9 mouse cellular contexts compared by ENCODE assay signal in genomic region chr14:58701765-58702164, GRCm38 (mm10).
DNase-seq lines count a peak whose midpoint lies in the region; ATAC-seq and TF ChIP-seq lines count a peak whose summit lies in the region.
"Had no signal": no experiment of that assay in that cellular context is flagged by ENCODE, and none has a peak within 500 bp of the region (broad histone marks: within the 10 kb centered on the region; RNA-seq: fewer than 3 reads in every experiment).

No protein-coding gene starts in this region.

- no peaks in the 10 kb centered on the region for H3K36me3 ChIP-seq in neural tube, embryonic 15.5 days
- no peaks in the 10 kb centered on the region for H3K36me3 ChIP-seq in liver, embryonic 14.5 days (replicated peaks; ENCODE audit: control insufficient read depth, insufficient read depth, low read depth)
- H3K36me3 ChIP-seq: embryonic facial prominence, embryonic 15.5 days had no signal

- TF ChIP-seq CTCF in liver, embryonic 14.5 days (IDR thresholded peaks at IDR 0.05; ENCODE audit: low read depth) = peak; percentile 29; the same call in 1 of the 2 replicates

- H3K4me1 ChIP-seq in neural tube, embryonic 15.5 days = no peaks in the 10 kb centered on the region
- H3K4me1 ChIP-seq in liver, embryonic 14.5 days (replicated peaks; ENCODE audit: control insufficient read depth in 2 of 2, insufficient read depth in 2 of 2, low read length in 1 of 2) = no peaks in the 10 kb centered on the region
- H3K4me1 ChIP-seq: embryonic facial prominence, embryonic 15.5 days had no signal

- WGBS in neural tube, embryonic 15.5 days = 49% methylated on average over 1 of the region's 1 CpGs
- WGBS in liver, embryonic 14.5 days (ENCODE audit: insufficient replicate concordance) = 30% methylated on average over 1 of the region's 1 CpGs

- H3K9me3 ChIP-seq in neural tube, embryonic 15.5 days (replicated peaks) = no peaks in the 10 kb centered on the region
- H3K9me3 ChIP-seq in liver, embryonic 14.5 days (ENCODE audit: control insufficient read depth, low read length) = no peaks in the 10 kb centered on the region
- H3K9me3 ChIP-seq: embryonic facial prominence, embryonic 15.5 days had no signal

- no peak overlapping the region for H3K27ac ChIP-seq in neural tube, embryonic 15.5 days (replicated peaks)
- H3K27ac ChIP-seq in liver, embryonic 14.5 days = no peak overlapping the region
- H3K27ac ChIP-seq: embryonic facial prominence, embryonic 15.5 days had no signal

- H3K4me3 ChIP-seq in neural tube, embryonic 15.5 days (replicated peaks) = no peak overlapping the region
- no peak overlapping the region for H3K4me3 ChIP-seq in liver, embryonic 14.5 days (ENCODE audit: insufficient read depth in 1 of 2, low read depth in 2 of 2, low read length in 2 of 2)
- H3K4me3 ChIP-seq: embryonic facial prominence, embryonic 15.5 days had no signal

- no peak overlapping the region for H3K4me2 ChIP-seq in neural tube, embryonic 15.5 days
- H3K4me2 ChIP-seq in liver, embryonic 14.5 days (ENCODE audit: low read depth) = no peak overlapping the region
- H3K4me2 ChIP-seq: embryonic facial prominence, embryonic 15.5 days had no signal

- H3K9ac ChIP-seq in neural tube, embryonic 15.5 days (replicated peaks) = no peak overlapping the region
- no peak overlapping the region for H3K9ac ChIP-seq in liver, embryonic 14.5 days (replicated peaks)
- H3K9ac ChIP-seq: embryonic facial prominence, embryonic 15.5 days had no signal

- H3K27me3 ChIP-seq in neural tube, embryonic 15.5 days (replicated peaks) = no peaks in the 10 kb centered on the region
- no peaks in the 10 kb centered on the region for H3K27me3 ChIP-seq in liver, embryonic 14.5 days (ENCODE audit: control insufficient read depth, insufficient read depth, low read length)
- H3K27me3 ChIP-seq: embryonic facial prominence, embryonic 15.5 days had no signal

- no peak for TF ChIP-seq EP300 in liver, embryonic 14.5 days (IDR thresholded peaks at IDR 0.05; ENCODE audit: low read depth)

- DNase-seq in neural tube, embryonic 10.5 days (ENCODE audit: extremely low spot score, low spot score) = peak; percentile 42
- peak; percentile 79 to 82 for DNase-seq in adrenal gland, postnatal 36 days
- DNase-seq in fat pad, adult 2 months (ENCODE audit: extremely low read depth, low read depth, low spot score) = peak; percentile 7
- peak; percentile 76 for DNase-seq in kidney, postnatal 10 days
- DNase-seq in liver, embryonic 14.5 days (ENCODE audit: low read depth in 3 of 3, low spot score in 3 of 3) = no peak
- peak; percentile 61 for DNase-seq in right cerebral cortex, postnatal 4 days
- DNase-seq in yolk sac, embryonic 10.5 days (ENCODE audit: low spot score) = no peak

- ATAC-seq in neural tube, embryonic 15.5 days (ENCODE audit: low FRiP score) = no peak
- no peak for ATAC-seq in liver, embryonic 14.5 days (ENCODE audit: insufficient read depth)

Comparison
In these comparisons a context has a peak if more than half of its experiments do, and no peak if none do; other contexts are left out.
1. DNase-seq: peak in neural tube, embryonic 10.5 days (single experiment), adrenal gland, postnatal 36 days (2 of 2), fat pad, adult 2 months (single experiment), kidney, postnatal 10 days (single experiment) and right cerebral cortex, postnatal 4 days (single experiment); none in liver, embryonic 14.5 days (0 of 3) and yolk sac, embryonic 10.5 days (single experiment).